Mouse (Mus musculus): ENCODE data around the gene Ifit3.

GRCm38 (mm10) chr19:34550205-34550533 lies 33.2 kb upstream of the Ifit3 start:
- no peak for TF ChIP-seq POLR2A (IDR thresholded peaks at IDR 0.05; ENCODE audit: low read depth, low read length)
- no peak for TF ChIP-seq CTCF (IDR thresholded peaks at IDR 0.05; ENCODE audit: borderline replicate concordance, insufficient read depth, low read length)

Measured in embryonic fibroblast, embryonic 13.5 days (primary cell).